Mouse (Mus musculus): ENCODE measurements around the gene Ccl5. TPM values are rescaled to one million over a fixed set of nuclear protein-coding genes. Genes with fewer than 3 reads are reported as not detected.

The Ccl5 gene
- polyA plus RNA-seq, 1 experiment from 2014 or later = 3.0 TPM

DNA sequence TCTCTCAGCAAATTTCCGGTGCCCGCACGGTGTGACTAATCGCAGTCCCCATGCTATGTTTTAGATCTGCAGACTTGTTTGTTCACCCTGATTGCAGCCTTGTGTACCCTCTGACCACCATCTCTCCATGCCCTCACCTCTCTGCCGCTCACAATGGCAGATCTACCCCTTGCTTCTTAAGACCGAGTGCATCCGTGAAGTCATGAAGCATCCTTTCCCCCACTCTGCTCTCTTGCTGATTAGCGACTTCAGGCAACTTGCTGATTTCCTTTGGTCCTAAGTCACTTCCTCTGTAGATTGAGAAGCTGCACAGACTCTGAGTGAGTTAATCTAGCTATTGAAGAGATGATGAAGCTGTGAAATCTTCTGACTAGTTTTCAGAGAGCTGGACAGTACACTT lies 3.8 kb upstream of the Ccl5 start:
- WGBS = 74% methylated on average over 8 of the region's 8 CpGs
- ATAC-seq (replicated peaks; ENCODE audit: low FRiP score, low TSS enrichment, low read depth) = no peak
- no peak overlapping the region for H3K27ac ChIP-seq (ENCODE audit: low read depth)

DNA sequence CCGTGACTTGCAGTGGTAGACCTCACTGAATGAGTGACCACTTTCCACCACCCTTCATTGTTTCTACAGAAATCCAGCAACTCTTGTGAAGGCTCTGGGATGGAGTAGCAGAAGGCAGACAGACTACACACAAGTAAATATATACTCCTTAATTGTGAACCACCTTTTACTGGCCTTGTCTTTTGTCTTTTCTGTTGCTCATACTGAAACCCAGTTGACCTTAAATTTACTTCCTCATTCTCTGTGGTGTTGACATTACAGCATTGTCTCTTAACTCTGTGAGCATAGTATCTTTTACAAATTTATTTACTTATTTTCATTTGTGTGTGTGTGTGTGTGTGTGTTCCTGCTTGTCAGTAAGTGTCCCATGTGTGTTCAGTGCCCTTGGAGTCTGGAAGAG lies 2.9 kb upstream of the Ccl5 start:
- Histone ChIP-seq H3K4me2 (ENCODE audit: low read length) (no peak overlapping the region), H3K27ac (ENCODE audit: low read depth) (no peak overlapping the region), H3K9me3 (ENCODE audit: control insufficient read depth, low read length) (no peaks in the 10 kb centered on the region), H3K27me3 (replicated peaks; ENCODE audit: control insufficient read depth, insufficient read depth, low read length) (no peaks in the 10 kb centered on the region), H3K36me3 (ENCODE audit: control insufficient read depth, insufficient read depth, low read length) (no peaks in the 10 kb centered on the region), H3K4me3 (ENCODE audit: low read depth, low read length) (no peak overlapping the region), H3K9ac (ENCODE audit: low read length) (no peak overlapping the region), H3K4me1 (replicated peaks; ENCODE audit: control insufficient read depth, insufficient read depth, low read length) (peaks cover 7% of the 10 kb centered on the region; the same call in 1 of the 2 replicates)
- ATAC-seq (replicated peaks; ENCODE audit: low FRiP score, low TSS enrichment, low read depth) (no peak), DNase-seq (ENCODE audit: low spot score) (no peak)
- WGBS = 88% methylated on average over 1 of the region's 1 CpGs

More for the DNA sequence above, 3.8 kb upstream of the Ccl5 start:
- H3K9me3 ChIP-seq (ENCODE audit: control insufficient read depth, low read length) = no peaks in the 10 kb centered on the region
- peaks cover 7% of the 10 kb centered on the region; the same call in 1 of the 2 replicates for H3K4me1 ChIP-seq (replicated peaks; ENCODE audit: control insufficient read depth, insufficient read depth, low read length)
- no peak overlapping the region for H3K4me3 ChIP-seq (ENCODE audit: low read depth, low read length)
- no peak overlapping the region for H3K9ac ChIP-seq (ENCODE audit: low read length)
- no peaks in the 10 kb centered on the region for H3K36me3 ChIP-seq (ENCODE audit: control insufficient read depth, insufficient read depth, low read length)
- H3K4me2 ChIP-seq (ENCODE audit: low read length) = peak overlapping the region; percentile 7; the same call in 1 of the 2 replicates
- no peak for DNase-seq (ENCODE audit: low spot score)
- H3K27me3 ChIP-seq (replicated peaks; ENCODE audit: control insufficient read depth, insufficient read depth, low read length) = no peaks in the 10 kb centered on the region

DNA sequence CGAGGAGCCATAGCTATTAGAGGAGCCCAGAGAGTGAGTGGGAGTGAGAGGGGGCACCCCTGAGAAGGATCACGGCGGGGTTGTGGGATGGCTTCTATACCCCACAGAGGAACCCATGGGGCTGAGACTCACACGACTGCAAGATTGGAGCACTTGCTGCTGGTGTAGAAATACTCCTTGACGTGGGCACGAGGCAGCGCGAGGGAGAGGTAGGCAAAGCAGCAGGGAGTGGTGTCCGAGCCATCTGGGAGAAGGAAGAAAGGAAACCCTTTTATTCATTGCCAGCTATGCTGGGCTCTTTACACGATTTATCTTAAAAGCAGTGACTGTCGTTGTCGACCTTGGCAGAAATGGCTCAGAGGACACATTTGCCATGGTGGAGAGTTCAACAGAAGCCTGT lies 1.3 kb downstream of the Ccl5 start:
- 80% methylated on average over 12 of the region's 12 CpGs for WGBS
- H3K27ac ChIP-seq (ENCODE audit: low read depth) = no peak overlapping the region
- no peaks in the 10 kb centered on the region for H3K9me3 ChIP-seq (ENCODE audit: control insufficient read depth, low read length)
- H3K4me2 ChIP-seq (ENCODE audit: low read length) = no peak overlapping the region
- peaks cover 1% of the 10 kb centered on the region; the same call in 1 of the 2 replicates for H3K4me1 ChIP-seq (replicated peaks; ENCODE audit: control insufficient read depth, insufficient read depth, low read length)
- no peak overlapping the region for H3K4me3 ChIP-seq (ENCODE audit: low read depth, low read length)
- no peaks in the 10 kb centered on the region for H3K27me3 ChIP-seq (replicated peaks; ENCODE audit: control insufficient read depth, insufficient read depth, low read length)
- H3K9ac ChIP-seq (ENCODE audit: low read length) = no peak overlapping the region
- no peak for DNase-seq (ENCODE audit: low spot score)
- ATAC-seq (replicated peaks; ENCODE audit: low FRiP score, low TSS enrichment, low read depth) = no peak
- no peaks in the 10 kb centered on the region for H3K36me3 ChIP-seq (ENCODE audit: control insufficient read depth, insufficient read depth, low read length)

DNA sequence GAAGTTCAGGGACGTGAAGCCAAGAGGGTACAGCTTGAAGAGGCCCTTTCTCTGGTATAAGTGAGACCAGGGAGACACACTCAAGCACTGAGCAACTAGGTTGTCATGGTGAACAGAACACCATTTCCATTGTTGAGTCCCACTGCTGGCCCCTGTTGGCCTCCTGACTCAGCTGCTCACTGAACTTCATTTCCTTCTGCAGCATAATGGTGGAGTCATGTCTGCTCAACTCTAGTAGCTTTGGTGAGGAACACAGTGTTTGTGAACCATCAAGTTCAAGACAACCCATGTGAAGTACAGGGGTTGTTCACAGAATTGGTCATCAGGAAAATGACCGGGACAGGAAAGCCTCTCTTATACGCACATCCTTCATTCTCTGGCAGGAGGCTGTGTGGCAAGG lies 8.2 kb downstream of the Ccl5 start, which contains the start of gene Heatr9:
Gene Heatr9, minus strand, starts transcription at position 101 of the 400 bp plus-strand sequence.
- no peaks in the 10 kb centered on the region for H3K9me3 ChIP-seq (ENCODE audit: control insufficient read depth, low read length)
- no peak within 1 kb of the TSS for H3K9ac ChIP-seq (ENCODE audit: low read length)
- H3K4me3 ChIP-seq (ENCODE audit: low read depth, low read length) = no peak within 1 kb of the TSS
- H3K27ac ChIP-seq (ENCODE audit: low read depth) = no peak within 1 kb of the TSS
- 90% methylated on average over 3 of the region's 3 CpGs for WGBS
- DNase-seq (ENCODE audit: low spot score) (no peak), ATAC-seq (replicated peaks; ENCODE audit: low FRiP score, low TSS enrichment, low read depth) (no peak)
- H3K4me1 ChIP-seq (replicated peaks; ENCODE audit: control insufficient read depth, insufficient read depth, low read length) = no peaks in the 10 kb centered on the region
- H3K36me3 ChIP-seq (ENCODE audit: control insufficient read depth, insufficient read depth, low read length) = no peaks in the 10 kb centered on the region
- no peaks in the 10 kb centered on the region for H3K27me3 ChIP-seq (replicated peaks; ENCODE audit: control insufficient read depth, insufficient read depth, low read length)
- H3K4me2 ChIP-seq (ENCODE audit: low read length) = no peak within 1 kb of the TSS

DNA sequence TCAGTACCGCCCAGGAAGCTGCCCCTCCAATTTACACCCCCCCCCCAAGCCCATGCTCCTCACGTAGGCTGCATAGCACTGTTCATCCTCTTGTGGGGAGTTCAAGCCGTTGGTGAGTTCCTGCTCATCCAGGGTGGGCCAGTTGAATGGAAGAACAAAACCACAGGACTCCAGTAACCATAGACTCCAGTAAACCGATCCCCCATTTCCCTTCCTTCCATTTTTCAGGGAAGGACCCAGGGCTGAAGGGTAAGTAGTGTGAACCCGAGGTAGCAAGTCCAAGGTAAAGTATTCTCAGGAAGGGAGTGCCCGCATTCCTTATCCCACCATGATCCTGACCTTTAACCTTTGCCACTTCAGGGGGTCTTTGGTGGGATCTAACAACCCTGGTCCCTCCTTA lies 11.9 kb downstream of the Ccl5 start:
- DNase-seq (ENCODE audit: low spot score) = no peak
- ATAC-seq (replicated peaks; ENCODE audit: low FRiP score, low TSS enrichment, low read depth) = no peak
- Histone ChIP-seq H3K4me3 (ENCODE audit: low read depth, low read length) (no peak overlapping the region), H3K9ac (ENCODE audit: low read length) (no peak overlapping the region), H3K36me3 (ENCODE audit: control insufficient read depth, insufficient read depth, low read length) (no peaks in the 10 kb centered on the region), H3K27ac (ENCODE audit: low read depth) (no peak overlapping the region), H3K4me2 (ENCODE audit: low read length) (no peak overlapping the region), H3K9me3 (ENCODE audit: control insufficient read depth, low read length) (no peaks in the 10 kb centered on the region), H3K4me1 (replicated peaks; ENCODE audit: control insufficient read depth, insufficient read depth, low read length) (no peaks in the 10 kb centered on the region), H3K27me3 (replicated peaks; ENCODE audit: control insufficient read depth, insufficient read depth, low read length) (no peaks in the 10 kb centered on the region)
- 76% methylated on average over 6 of the region's 6 CpGs for WGBS

DNA sequence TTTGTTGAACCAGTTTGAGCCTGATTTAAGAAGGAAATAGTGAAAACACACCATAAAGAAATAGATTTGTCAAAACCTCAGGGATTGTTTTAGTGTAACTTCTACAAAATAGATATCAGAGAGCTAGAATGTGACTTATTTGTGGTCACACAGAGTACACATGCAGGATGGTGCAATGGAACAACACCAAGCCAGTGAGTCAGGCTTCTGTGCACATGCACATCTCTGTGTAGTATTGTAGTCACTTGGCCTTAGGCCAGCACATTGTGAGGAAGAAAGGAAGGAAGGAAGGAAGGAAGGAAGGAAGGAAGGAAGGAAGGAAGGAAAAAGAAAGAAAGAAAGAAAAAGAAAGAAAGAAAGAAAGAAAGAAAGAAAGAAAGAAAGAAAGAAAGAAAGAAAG lies 13.2 kb downstream of the Ccl5 start:
- H3K4me2 ChIP-seq (ENCODE audit: low read length) = no peak overlapping the region
- H3K36me3 ChIP-seq (ENCODE audit: control insufficient read depth, insufficient read depth, low read length) = no peaks in the 10 kb centered on the region
- H3K9ac ChIP-seq (ENCODE audit: low read length) = no peak overlapping the region
- ATAC-seq (replicated peaks; ENCODE audit: low FRiP score, low TSS enrichment, low read depth) (no peak), DNase-seq (ENCODE audit: low spot score) (no peak)
- no peaks in the 10 kb centered on the region for H3K27me3 ChIP-seq (replicated peaks; ENCODE audit: control insufficient read depth, insufficient read depth, low read length)
- no peaks in the 10 kb centered on the region for H3K9me3 ChIP-seq (ENCODE audit: control insufficient read depth, low read length)
- no peak overlapping the region for H3K4me3 ChIP-seq (ENCODE audit: low read depth, low read length)
- H3K27ac ChIP-seq (ENCODE audit: low read depth) = no peak overlapping the region
- no peaks in the 10 kb centered on the region for H3K4me1 ChIP-seq (replicated peaks; ENCODE audit: control insufficient read depth, insufficient read depth, low read length)

DNA sequence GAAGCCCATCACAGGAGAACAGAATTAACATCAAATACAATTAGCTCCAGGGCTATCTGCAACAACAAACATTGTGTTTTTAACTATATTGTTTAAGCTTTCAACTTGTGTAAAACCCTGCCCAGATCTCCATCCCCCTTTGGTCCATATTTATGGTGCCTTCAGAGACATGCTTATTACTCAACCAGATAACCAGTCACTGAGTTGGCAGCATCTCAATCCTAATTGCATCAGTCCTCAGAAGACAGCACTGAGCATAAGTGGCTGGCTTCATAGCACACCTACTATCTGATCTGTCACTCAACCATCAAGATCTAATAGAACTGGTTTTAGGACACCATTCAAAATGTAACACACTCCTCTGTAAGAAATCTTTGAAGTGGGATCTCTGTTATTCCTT lies 20.8 kb downstream of the Ccl5 start:
- Histone ChIP-seq H3K4me1 (replicated peaks; ENCODE audit: control insufficient read depth, insufficient read depth, low read length) (no peaks in the 10 kb centered on the region), H3K36me3 (ENCODE audit: control insufficient read depth, insufficient read depth, low read length) (peaks cover 36% of the 10 kb centered on the region), H3K4me3 (ENCODE audit: low read depth, low read length) (no peak overlapping the region), H3K27me3 (replicated peaks; ENCODE audit: control insufficient read depth, insufficient read depth, low read length) (no peaks in the 10 kb centered on the region), H3K27ac (ENCODE audit: low read depth) (no peak overlapping the region), H3K9ac (ENCODE audit: low read length) (no peak overlapping the region), H3K4me2 (ENCODE audit: low read length) (no peak overlapping the region), H3K9me3 (ENCODE audit: control insufficient read depth, low read length) (no peaks in the 10 kb centered on the region)
- ATAC-seq (replicated peaks; ENCODE audit: low FRiP score, low TSS enrichment, low read depth) (no peak), DNase-seq (ENCODE audit: low spot score) (no peak)

DNA sequence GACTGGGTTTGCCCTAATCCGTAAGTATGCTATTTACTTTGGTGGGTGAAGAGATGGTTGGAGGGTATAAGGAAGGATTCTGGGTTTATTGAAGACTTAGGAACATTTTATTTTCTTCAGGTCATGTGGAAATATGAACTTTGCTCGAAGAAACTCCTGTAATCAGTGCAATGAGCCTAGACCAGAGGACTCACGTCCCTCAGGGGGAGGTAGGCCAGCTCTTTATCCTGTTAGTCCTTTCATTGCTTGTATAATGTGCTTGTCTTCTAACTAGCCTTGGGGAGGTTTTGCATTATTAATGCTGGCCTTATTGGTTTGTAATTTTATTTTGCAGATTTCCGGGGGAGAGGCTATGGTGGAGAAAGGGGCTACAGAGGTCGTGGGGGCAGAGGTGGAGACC lies 26.0 kb downstream of the Ccl5 start:
- Histone ChIP-seq H3K9ac (ENCODE audit: low read length) (no peak overlapping the region), H3K27ac (ENCODE audit: low read depth) (no peak overlapping the region), H3K9me3 (ENCODE audit: control insufficient read depth, low read length) (no peaks in the 10 kb centered on the region), H3K4me2 (ENCODE audit: low read length) (no peak overlapping the region), H3K4me1 (replicated peaks; ENCODE audit: control insufficient read depth, insufficient read depth, low read length) (no peaks in the 10 kb centered on the region), H3K27me3 (replicated peaks; ENCODE audit: control insufficient read depth, insufficient read depth, low read length) (no peaks in the 10 kb centered on the region), H3K4me3 (ENCODE audit: low read depth, low read length) (no peak overlapping the region), H3K36me3 (ENCODE audit: control insufficient read depth, insufficient read depth, low read length) (peaks cover 84% of the 10 kb centered on the region)
- DNase-seq (ENCODE audit: low spot score) = no peak
- ATAC-seq (replicated peaks; ENCODE audit: low FRiP score, low TSS enrichment, low read depth) = no peak
- 93% methylated on average over 5 of the region's 5 CpGs for WGBS

DNA sequence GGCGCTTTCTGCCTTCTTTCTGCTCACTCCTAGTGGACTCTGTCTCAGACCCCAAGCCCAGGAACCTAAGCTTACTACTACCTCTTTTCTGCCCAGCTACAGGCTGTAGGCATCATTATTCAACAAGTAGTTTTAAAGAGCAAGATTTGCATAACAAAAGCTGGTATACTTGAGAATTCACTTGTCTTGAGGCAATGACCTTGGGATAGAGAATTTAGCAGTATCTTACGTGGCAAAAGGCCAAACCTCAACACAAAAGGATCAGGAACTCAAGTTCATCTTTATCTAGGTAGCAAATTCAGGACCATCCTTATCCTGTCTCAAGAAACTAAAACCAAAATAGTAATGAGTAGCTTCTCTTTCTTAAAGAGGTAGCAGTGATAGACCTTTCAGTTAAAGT lies 34.7 kb downstream of the Ccl5 start:
- no peak for DNase-seq (ENCODE audit: low spot score)
- no peak for ATAC-seq (replicated peaks; ENCODE audit: low FRiP score, low TSS enrichment, low read depth)
- H3K36me3 ChIP-seq (ENCODE audit: control insufficient read depth, insufficient read depth, low read length) = peaks cover 70% of the 10 kb centered on the region
- no peak overlapping the region for H3K27ac ChIP-seq (ENCODE audit: low read depth)
- no peaks in the 10 kb centered on the region for H3K4me1 ChIP-seq (replicated peaks; ENCODE audit: control insufficient read depth, insufficient read depth, low read length)
- no peak overlapping the region for H3K9ac ChIP-seq (ENCODE audit: low read length)
- no peaks in the 10 kb centered on the region for H3K27me3 ChIP-seq (replicated peaks; ENCODE audit: control insufficient read depth, insufficient read depth, low read length)
- H3K4me3 ChIP-seq (ENCODE audit: low read depth, low read length) = no peak overlapping the region
- 97% methylated on average over 2 of the region's 2 CpGs for WGBS
- H3K4me2 ChIP-seq (ENCODE audit: low read length) = no peak overlapping the region
- H3K9me3 ChIP-seq (ENCODE audit: control insufficient read depth, low read length) = no peaks in the 10 kb centered on the region

Measured in intestine, embryonic 14.5 days (tissue).